Mouse (Mus musculus) layer of hippocampus, adult 11-12 months (tissue): ENCODE results near the gene Myrf.

Source experiments
- DNase-seq: peaks from one replicate; pipeline ENCODE4 v3.0.0; 2022; ENCODE audit warnings: low spot score

Gene Myrf

GRCm38 (mm10) chr19:10240654-10241305, at the start of gene Myrf:
TSS of gene Myrf (minus strand) at chr19:10240748.
- DNase-seq = peak; percentile 81

GRCm38 (mm10) chr19:10289609-10290150, 49.1 kb upstream of the Myrf start:
- DNase-seq = no peak

DNA sequence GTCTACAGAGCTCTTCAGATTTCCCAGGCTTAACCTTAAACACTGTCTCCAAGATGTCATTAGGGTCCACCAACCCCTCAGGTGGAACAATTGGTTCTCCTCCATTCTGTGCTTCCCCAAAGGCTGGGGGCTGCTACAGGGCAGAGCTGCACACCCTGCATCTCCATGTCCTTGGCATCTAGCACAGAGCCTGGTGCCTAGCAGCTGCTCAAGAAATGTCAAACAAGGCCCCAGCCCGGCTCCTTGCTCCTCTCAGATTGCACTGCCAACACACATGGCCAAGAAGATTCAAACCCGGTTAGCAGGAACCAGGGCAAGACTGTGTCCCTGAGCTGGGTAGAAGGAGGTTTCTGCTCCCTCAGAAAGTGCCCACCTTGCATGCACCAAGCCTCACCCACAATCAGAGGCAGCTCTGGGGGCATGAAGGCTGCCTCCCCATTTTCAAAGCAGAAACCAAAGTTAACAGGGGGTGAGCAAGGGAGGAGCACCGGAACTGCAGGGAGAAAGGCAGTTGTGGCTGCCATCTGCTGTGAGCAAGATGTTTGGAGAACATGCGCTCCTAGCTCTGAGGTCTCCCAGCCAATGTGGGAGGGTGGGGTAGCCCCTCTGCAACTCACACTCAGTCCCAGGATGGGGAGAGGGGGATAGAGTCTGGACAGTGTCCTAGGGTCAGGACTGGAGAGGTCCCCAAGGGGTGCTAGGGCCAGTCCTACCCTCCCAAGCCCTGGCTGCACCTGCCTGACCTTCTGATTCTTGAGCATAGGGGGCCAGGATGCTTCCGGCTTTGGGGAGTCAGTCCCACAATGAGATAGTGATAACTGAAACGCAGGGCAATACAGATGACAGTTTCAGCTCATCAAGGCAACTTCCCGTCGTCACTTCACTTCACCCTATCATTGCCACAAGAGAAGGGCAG, 47.8 kb upstream of the Myrf start:
- DNase-seq = no peak

GRCm38 (mm10) chr19:10286458-10286872, 45.9 kb upstream of the Myrf start:
- no peak for DNase-seq

DNA sequence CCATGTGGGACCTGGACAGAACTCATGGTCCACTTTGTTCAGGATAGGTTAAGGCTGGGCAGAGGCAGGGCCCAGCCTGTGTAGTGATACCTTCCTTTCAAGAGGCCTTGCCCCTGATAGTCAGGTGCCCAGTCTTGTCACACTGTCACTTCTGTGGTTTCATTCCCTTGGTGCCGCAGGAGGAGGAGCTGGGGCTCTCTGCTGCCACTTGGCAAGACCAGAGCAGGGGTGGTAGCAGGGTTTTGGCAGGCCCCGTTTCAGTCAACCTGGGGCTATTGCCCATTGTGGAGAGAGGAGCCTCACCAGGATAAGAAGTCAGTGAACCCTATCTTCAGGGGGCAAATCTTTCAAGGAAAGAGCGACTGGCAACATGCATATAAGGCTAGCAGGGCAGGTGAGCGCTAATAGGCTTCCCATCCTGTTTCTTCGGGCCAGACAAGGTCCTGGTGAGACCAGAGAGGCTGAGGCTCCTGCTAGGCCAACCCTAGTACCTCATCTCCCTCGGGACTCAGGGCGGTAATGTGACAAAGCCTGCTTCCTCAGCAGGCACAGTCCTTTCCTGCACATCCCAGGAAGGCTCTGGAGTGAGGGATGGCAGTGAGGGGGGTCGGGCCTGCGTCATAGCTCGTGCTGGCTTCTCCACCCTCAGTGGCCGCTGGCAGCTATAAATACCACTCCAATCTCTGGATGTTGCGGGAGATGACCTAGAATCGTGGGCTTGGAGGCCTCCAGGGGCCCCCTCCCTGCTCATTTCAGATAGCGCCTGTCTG, 40.4 kb upstream of the Myrf start:
- no peak for DNase-seq

DNA sequence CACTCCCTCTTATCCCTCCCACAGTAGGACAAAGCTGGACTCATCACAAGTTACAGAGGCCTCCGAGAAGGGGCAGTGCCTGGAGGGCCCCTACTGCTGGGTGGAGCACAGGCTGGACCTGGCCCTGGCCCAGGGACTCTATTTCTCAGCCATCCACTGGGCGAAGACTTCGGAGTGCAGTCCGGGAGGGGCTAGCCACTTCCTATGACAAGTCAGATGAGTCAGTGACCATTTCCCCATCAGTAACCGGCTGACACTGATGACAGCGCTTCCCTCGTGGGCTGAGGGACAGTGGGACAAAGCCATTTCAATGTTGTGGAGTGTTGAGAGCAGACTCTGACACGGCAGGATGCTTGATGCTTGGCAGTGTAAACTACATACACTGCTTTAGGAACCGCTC, 39.1 kb upstream of the Myrf start:
- no peak for DNase-seq

DNA sequence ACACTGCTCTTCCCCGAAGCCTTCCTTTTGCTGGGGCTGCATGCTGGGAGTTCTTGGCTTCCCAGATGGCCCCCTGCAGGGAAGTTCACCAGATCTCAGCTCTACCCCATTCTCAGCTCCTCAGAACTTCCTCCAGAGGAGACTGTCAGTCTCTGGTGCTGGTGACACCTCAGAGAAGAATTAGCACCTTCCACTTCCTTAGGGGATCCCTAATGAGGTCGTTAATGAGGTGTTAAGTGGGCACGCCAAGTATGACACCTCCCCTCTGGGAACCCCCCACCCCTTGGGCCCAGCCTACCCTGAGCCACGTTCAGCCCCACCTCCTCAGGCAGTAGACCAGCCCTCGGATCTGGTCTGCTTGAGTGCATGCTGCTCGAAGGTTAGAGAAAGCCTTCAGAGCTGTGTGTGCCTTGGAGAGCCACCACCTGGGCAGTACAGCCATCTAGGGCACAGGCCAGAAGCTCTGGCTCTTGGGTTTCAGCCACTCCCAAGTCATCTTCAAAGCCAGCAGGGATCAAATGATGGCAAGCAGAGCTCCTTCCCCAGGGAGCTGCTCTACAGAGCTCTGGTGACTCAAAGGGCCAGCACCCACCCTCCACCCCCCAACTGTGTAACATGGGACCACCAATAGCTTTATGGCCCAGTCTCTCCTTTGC, 38.2 kb upstream of the Myrf start:
- DNase-seq = no peak

- no peak for DNase-seq
Measured at GRCm38 (mm10) chr19:10277759-10278158, 37.2 kb upstream of the Myrf start.

DNA sequence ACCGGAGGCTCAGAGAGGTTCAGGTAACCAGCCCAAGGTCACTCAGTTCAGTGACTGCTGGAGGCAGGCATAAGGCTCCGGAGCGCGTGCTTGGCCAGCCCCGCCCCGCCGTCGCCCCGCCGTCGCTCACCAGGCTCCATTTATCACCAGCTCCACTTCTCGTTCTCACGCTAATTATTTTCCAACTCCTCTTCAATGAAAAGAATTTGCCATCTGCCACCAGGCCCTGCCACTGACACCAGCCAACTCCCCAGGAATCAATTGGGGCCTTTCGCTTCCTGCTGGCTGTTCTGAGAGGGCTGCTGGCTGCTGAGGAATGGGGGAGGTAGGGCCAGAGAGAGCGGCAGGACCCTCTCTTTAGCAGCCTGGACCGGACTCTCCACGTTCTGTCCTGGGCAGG, 36.8 kb upstream of the Myrf start:
- DNase-seq = peak; percentile 66

- DNase-seq = peak; percentile 65
Measured at GRCm38 (mm10) chr19:10276483-10277144, 36.1 kb upstream of the Myrf start.

- DNase-seq = no peak
Measured at GRCm38 (mm10) chr19:10274056-10274455, 33.5 kb upstream of the Myrf start.

DNA sequence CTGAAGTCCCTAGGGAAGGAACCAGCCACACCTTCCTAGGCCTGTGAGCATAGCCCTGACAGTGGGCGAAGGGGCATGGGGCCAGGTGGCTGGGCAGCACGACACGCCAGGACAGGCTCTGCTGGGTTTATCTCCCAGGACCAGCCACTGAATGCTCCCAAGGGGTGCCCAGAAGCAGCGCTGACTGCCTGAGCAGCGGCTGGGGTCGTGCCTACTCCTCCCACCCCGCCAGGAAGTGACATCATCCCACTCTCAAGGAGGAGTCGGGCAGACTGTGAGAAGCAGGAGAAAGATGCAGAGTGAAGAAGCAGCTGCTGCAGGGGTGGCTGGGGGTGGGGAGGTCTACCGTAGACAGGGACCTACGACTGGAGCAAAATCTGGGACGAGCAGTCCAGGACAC, 32.2 kb upstream of the Myrf start:
- no peak for DNase-seq

DNA sequence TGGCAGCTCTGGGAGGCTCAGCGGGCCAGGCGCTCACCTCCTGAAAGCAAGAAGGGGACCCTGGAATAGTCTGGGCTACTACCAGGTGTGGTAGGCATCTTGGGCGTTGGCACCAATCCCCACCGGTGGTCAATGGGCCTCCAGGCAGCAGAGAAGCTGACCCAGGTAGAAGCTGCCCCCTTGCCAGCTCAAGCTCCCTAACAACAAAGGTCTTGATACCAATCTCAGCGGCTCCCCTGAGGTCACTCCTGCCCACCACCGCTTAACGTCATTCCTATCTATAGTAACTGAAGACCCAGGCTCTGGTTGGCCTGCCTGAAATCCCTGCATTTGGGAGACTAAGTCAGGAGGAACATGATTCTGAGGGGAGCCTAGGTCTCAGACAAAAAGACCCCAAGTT, 31.0 kb upstream of the Myrf start:
- DNase-seq = no peak

DNA sequence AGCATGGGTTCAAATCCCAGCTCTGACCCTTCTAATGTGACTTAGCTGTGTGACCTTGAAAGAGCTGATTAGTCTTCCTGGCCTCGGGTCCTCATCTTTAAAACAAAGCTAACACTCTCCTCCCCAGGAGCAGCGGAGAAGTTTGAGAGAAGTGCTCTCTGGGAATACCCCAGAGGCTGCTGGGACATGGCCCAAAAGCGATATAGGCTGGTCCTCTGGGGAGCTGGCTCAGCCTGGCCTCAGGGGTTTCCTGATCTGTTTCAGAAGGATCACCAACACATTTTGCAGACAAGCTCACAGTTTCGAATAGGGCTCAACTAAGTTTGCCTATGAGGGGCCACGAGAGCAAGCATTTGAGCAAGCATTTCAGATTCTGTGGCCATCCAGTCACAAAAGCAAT, 29.8 kb upstream of the Myrf start:
- DNase-seq = no peak

DNA sequence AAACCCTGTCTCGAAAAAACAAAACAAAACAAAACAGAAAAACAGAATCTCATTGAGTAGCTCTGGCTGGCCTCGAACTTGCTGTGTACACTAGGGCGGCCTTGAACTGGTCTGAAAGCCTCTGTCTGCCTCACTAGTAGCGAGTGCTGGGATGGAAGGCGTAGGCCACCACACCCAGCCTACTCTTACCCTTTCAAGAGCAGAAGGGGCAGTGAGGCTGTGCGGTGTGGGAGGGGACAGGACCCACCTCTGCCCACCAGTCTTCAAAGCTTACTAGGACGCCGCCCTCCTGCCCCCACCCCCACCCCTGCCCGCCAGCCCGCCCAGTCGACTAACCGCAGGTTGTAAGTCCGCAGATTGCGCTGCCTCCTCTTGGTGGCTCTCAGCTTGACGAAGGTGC, 28.3 kb upstream of the Myrf start:
- no peak for DNase-seq

DNA sequence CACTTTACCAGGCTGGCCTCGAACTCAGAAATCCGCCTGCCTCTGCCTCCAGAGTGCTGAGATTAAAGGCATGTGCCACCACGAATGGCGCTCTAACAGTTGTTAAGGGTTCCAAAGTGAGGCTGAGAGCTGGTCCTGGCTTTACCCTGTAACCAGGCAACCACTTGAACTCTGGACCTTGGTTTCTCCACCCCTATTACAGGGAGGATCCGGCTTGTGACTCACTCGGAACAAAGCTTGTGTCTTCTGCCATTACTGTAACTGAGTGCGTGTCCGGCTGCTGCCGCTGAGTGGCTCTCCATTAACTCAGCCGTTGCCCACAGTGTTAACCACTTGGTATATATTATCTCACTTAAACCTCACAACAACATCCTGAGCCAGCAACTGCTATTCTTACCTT, 27.4 kb upstream of the Myrf start:
- no peak for DNase-seq

- no peak for DNase-seq
Measured at GRCm38 (mm10) chr19:10267057-10267456, 26.5 kb upstream of the Myrf start.

GRCm38 (mm10) chr19:10266196-10266850, 25.8 kb upstream of the Myrf start:
- DNase-seq = peak; percentile 81

DNA sequence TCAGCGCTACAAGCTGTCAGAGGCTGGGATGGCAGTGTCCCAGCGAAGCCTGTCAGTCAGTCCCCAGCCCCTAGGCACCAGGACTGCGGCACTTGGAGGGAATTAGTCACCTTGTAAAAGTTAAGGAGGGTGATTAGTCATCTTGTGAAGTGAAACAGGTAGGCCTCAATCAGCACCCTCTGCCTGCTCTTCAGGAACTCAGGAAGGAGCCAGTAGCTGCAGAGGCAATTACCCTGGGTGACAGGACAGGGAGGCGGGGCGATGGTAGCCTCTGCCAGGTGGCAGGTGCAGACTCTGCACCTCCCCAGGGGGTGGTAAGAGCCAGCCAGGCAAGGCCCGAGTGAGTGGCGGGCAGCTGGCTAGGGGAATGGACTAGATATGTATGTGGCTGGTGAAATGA, 20.8 kb upstream of the Myrf start:
- DNase-seq = no peak

DNA sequence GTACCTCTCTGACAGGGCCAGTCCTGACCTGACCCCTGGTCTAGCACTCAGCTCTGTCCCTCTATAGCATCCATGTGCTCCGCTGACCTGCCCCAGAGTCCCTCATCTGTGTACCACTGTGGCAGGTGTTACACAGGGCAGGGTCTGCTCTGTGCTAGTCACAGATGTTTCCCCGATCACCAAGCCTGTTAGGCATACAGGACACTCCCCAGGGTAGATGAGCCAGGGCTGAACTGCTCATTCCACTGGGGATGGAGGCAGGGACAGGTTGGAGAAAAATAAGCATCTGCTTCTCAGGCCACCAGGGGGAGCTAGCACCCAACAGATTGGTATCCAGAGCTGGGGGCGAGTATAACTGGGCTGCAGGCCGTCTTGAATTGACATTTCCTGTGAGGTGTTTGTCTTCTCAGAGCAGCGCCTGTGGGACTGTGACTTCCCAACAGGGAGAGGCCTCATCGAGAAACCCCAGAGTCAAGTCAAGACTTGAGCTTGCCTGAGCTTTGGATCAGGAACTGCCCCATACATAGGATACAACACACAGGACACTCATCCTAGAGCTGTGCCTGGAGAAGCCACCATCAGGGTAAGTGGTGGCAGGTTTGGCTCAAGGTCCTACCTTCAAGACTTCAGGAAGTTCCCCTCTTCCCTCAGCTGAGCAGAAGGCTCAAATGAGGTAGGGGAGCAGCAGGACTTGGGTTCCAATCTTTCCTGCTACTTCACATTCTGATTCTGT, 17.9 kb upstream of the Myrf start:
- peak; percentile 80 for DNase-seq
